In genomic region chr6:31061813-31062212, GRCm38 (mm10) we compare ENCODE assay signal across 11 mouse cellular contexts.
"Had no signal": no experiment of that assay in that cellular context is flagged by ENCODE, and none has a peak within 500 bp of the region (broad histone marks: within the 10 kb centered on the region; RNA-seq: fewer than 3 reads in every experiment).

No protein-coding gene starts in this region.

- ATAC-seq: midbrain, embryonic 16.5 days had no signal

- H3K9ac ChIP-seq: limb, embryonic 15.5 days; liver, embryonic 13.5 days; midbrain, embryonic 12.5 days had no signal

- H3K4me3 ChIP-seq: layer of hippocampus, adult 2 months; limb, embryonic 15.5 days; liver, embryonic 13.5 days; midbrain, embryonic 12.5 days had no signal

- H3K9me3 ChIP-seq: limb, embryonic 15.5 days; liver, embryonic 13.5 days; midbrain, embryonic 12.5 days had no signal

- H3K4me1 ChIP-seq: limb, embryonic 15.5 days; liver, embryonic 13.5 days had no signal

- H3K4me2 ChIP-seq: limb, embryonic 15.5 days; liver, embryonic 13.5 days; midbrain, embryonic 12.5 days had no signal

- H3K27me3 ChIP-seq: limb, embryonic 15.5 days; liver, embryonic 13.5 days; midbrain, embryonic 12.5 days had no signal

- DNase-seq: kidney, adult 11 months; kidney, postnatal 36 days; liver, embryonic 13.5 days; right cerebral cortex, postnatal 14 days; thymus, adult 18-20 months; thymus, postnatal 14 days had no signal

- H3K27ac ChIP-seq: kidney, postnatal 0 days; layer of hippocampus, adult 2 months; limb, embryonic 15.5 days; liver, embryonic 13.5 days; midbrain, embryonic 12.5 days had no signal

- H3K36me3 ChIP-seq: limb, embryonic 15.5 days; midbrain, embryonic 12.5 days had no signal
